Mouse (Mus musculus) limb, embryonic 11.5 days (tissue): ENCODE data around the gene 2310007B03Rik. TPM values are rescaled to one million over a fixed set of nuclear protein-coding genes. Genes with fewer than 3 reads are reported as not detected.
"Not testable (repeated sequence)": the region's sequence is repeated elsewhere in the genome, so short reads cannot be mapped to it uniquely, and the experiment has no call there.

Experiments used
- ATAC-seq: fragments of 200-750 bp; cut with Nextera tagmentation; 2 replicates; pipeline ENCODE4 v1.8.0; 2017; ENCODE audit warnings: low read depth; ENCODE audit not compliant: insufficient number of reproducible peaks, low FRiP score, low TSS enrichment
- DNase-seq: peaks from one replicate; pipeline ENCODE4 v3.0.0-alpha.2; 2015; ENCODE audit warnings: low spot score
- H3K27ac ChIP-seq: fragments of 300-500 bp; sonication (generic); replicated peaks from 2 replicates; pipeline ENCODE4 v1.5.1; 2014; ENCODE audit warnings: low read depth, mild to moderate bottlenecking, low read length
- H3K27me3 ChIP-seq: fragments of 300-500 bp; sonication (generic); 2 replicates; pipeline ENCODE4 v1.6.1; 2014; ENCODE audit warnings: mild to moderate bottlenecking, low read length, mixed read lengths; ENCODE audit not compliant: control insufficient read depth, insufficient read depth
- H3K36me3 ChIP-seq: fragments of 300-500 bp; sonication (generic); 2 replicates; pipeline ENCODE4 v1.6.1; 2014; ENCODE audit warnings: mild to moderate bottlenecking, low read length, moderate library complexity, mixed read lengths; ENCODE audit not compliant: control insufficient read depth, insufficient read depth
- H3K4me1 ChIP-seq: fragments of 300-500 bp; sonication (generic); 2 replicates; pipeline ENCODE4 v1.6.1; 2014; ENCODE audit warnings: low read length, mixed read lengths; ENCODE audit not compliant: control insufficient read depth, insufficient read depth
- H3K4me2 ChIP-seq: fragments of 300-500 bp; sonication (generic); 2 replicates; pipeline ENCODE4 v1.6.1; 2014; ENCODE audit warnings: low read depth, mild to moderate bottlenecking, moderate library complexity; ENCODE audit not compliant: severe bottlenecking
- H3K4me3 ChIP-seq: fragments of 300-500 bp; sonication (generic); 2 replicates; pipeline ENCODE4 v1.5.1; 2014; ENCODE audit warnings: low read depth, low read length
- H3K9ac ChIP-seq: fragments of 300-500 bp; sonication (generic); 2 replicates; pipeline ENCODE4 v1.6.1; 2014; ENCODE audit warnings: mild to moderate bottlenecking, low read length
- H3K9me3 ChIP-seq: fragments of 300-500 bp; sonication (generic); 2 replicates; pipeline ENCODE4 v1.6.1; 2016; ENCODE audit warnings: low read length; ENCODE audit not compliant: control insufficient read depth
- WGBS: fragments of 180-500 bp; shearing (Covaris S2); extraction: QIAGEN DNeasy Blood & Tissue Kit; methylation state at CpG from one replicate; pipeline ENCODE4 v1.1.7; 2014; 5-methylcytosine and 5-hydroxymethylcytosine counted together
- polyA plus RNA-seq: library from polyadenylated mRNA; unstranded; fragments of >200 nt; fragmentation: Nextera tagmentation; extraction: Ambion mirVana; gene quantifications from 2 replicates; pipeline ENCODE4 v1.2.1, GENCODE M21; 2014

2310007B03Rik gene
- 0.16 and 0.25 TPM in 2 replicates for polyA plus RNA-seq

DNA sequence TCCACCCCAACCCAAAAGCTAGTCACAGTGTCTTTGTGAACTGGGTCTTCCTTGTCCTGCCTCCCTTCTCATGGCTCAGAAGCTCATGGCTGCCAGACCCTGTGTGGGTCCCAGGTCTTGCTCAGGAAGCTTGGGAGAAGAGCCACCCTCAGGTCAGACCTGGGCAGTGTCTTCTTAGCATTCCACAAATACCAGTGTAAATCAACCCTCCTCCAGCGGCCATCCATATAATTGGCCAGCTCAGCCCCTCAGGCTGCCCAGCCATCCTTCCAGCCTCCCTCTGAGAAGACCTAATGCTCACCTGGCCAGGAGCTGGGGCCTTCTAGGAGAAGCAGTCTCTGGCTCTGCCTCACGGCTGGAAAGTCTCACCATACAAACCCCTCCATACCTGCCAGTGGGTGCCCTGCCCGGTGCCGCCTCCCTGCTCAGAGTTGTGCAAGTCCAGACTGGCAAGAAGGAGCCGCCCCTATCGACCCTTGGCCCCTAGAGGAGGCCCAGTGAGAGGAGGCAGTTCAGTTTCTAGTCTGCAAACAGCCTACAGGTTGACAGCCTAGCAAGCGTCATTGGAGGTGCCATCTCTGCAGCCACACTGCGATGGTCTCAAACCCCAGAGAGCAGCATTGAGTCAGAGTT, at the start of gene 2310007B03Rik:
Gene 2310007B03Rik (minus strand): TSS at position 448 of the 633 bp plus-strand sequence.
- Histone ChIP-seq H3K36me3 (no peaks in the 10 kb centered on the region), H3K27ac (no peak within 1 kb of the TSS), H3K4me1 (no peaks in the 10 kb centered on the region), H3K9me3 (no peaks in the 10 kb centered on the region), H3K4me3 (no peak within 1 kb of the TSS), H3K27me3 (no peaks in the 10 kb centered on the region), H3K9ac (no peak within 1 kb of the TSS), H3K4me2 (no peak within 1 kb of the TSS)
- ATAC-seq, result no peak
- DNase-seq, result peak; percentile 26
- WGBS, result 67% methylated on average over 8 of the region's 8 CpGs

DNA sequence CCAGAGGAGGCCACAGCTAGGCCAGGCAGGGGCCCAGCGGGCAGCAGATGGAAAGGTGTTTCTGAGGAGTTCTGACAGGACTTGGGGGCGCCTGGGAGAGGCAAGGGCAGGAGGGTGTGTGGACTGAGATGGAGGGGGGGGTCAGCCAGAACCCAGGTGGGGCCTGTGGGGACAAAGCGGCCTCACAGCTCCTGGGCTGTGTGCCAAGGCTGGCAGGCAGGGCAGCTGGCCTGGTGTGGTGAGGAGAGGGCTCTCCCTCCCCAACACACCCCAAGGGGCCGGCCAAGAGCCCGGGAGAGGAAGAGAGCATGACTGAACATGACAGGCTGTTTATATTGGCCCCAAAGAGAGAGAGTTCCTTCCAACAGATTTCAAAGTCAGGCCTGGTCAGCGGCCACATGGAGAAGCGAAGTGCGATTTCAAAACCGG, 49.5 kb upstream of the 2310007B03Rik start:
- WGBS, result 34% methylated on average over 9 of the region's 9 CpGs
- ATAC-seq, result peak; percentile 33; the same call in 1 of the 2 replicates
- H3K27ac ChIP-seq, result peak overlapping the region; percentile 74
- no peak overlapping the region for H3K4me3 ChIP-seq
- H3K4me2 ChIP-seq, result no peak overlapping the region
- H3K36me3 ChIP-seq, result no peaks in the 10 kb centered on the region
- H3K4me1 ChIP-seq, result peaks cover 36% of the 10 kb centered on the region
- DNase-seq, result no peak
- H3K27me3 ChIP-seq, result no peaks in the 10 kb centered on the region
- H3K9ac ChIP-seq, result no peak overlapping the region; the same call in 1 of the 2 replicates
- no peaks in the 10 kb centered on the region for H3K9me3 ChIP-seq

DNA sequence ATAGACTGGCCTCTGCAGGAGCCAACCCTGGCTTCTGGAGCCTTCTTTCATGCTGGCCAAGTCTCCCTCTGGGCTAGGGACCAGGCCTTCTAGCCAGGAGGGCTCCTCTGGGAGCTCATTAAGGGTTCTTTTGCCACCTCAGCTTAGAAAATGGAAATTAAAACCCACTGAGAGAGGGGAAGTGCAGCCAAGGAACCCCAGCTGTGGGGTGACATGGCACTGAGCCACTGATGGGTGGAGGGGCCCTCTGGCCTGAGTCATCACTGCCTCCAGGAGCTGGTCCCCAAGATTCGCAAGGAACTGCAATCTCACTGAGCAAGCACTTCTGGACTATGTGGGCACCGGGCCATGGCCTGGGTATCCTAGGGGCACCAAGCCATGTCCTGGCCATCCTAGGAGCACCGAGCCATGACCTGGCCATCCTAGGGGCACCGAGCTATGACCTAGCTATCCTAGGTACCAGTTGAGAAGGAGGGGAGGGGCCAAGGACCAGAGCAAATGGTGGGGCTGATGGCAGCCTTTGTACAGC, 46.9 kb upstream of the 2310007B03Rik start:
- DNase-seq (no peak), ATAC-seq (no peak)
- Histone ChIP-seq H3K9me3 (no peaks in the 10 kb centered on the region), H3K27me3 (no peaks in the 10 kb centered on the region), H3K9ac (no peak overlapping the region), H3K27ac (no peak overlapping the region), H3K4me3 (no peak overlapping the region), H3K36me3 (no peaks in the 10 kb centered on the region), H3K4me2 (no peak overlapping the region), H3K4me1 (peaks cover 25% of the 10 kb centered on the region)
- WGBS, result 89% methylated on average over 4 of the region's 4 CpGs

DNA sequence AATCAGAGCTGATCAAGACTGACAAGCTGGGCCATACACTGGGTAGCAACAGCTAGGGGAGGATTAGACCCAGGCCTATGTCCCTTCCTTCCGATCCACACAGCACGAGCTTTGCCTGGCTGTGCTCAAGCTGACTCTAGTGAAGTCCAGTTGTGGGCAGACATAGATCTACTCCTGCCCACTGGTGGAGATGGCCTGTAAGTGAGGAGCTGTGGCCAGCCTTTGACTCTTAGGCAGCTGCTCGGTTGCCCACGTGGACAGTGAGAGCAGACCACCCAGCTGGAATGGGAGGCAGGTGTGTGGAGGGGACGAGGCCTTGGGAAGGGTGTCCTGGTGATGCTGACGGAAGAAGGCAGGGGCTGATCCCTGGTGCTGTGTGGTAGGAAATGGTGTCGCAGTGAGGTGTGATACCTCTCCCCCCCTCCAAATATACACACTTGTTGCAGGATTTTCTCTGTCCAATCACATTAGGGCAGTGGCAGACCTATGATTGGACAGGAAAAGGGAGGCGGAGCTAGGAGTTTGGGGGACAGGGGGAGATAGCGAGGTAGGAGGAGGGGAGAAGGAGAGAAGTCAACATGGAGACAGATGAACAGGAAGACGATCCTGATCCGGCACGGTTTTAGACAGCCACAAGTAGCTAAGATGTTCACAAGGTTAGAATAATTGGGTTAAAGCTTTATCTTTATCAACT, 45.7 kb upstream of the 2310007B03Rik start:
- Histone ChIP-seq H3K4me3 (no peak overlapping the region), H3K36me3 (no peaks in the 10 kb centered on the region), H3K9ac (no peak overlapping the region; the same call in 1 of the 2 replicates), H3K9me3 (no peaks in the 10 kb centered on the region), H3K27me3 (no peaks in the 10 kb centered on the region), H3K4me2 (no peak overlapping the region), H3K4me1 (peaks cover 15% of the 10 kb centered on the region), H3K27ac (no peak overlapping the region; the same call in 1 of the 2 replicates)
- 54% methylated on average over 12 of the region's 12 CpGs for WGBS
- ATAC-seq (no peak), DNase-seq (no peak)

DNA sequence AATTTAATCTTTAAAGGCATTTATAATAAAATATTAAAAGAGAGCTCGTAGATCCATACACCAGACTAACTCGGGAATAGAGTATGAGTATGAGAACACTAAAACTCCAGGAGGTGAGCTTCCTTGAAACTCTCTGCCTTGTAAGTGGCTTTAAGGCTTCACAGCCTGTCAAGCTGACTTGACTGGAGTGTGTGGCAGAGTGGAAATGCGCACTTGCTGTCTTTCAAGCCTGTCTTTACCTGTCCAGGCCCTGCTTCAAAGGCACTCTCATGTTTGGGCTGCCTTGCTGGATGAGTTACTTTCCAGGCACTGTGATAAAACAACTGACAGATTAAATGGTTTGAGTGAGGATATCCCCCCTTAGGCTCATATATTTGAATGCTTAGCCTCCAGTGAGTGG, 37.2 kb upstream of the 2310007B03Rik start:
- WGBS, result 84% methylated on average over 3 of the region's 3 CpGs
- Histone ChIP-seq H3K27ac (no peak overlapping the region), H3K4me3 (no peak overlapping the region), H3K27me3 (no peaks in the 10 kb centered on the region), H3K9me3 (0 out of 2 replicates have a peak, but pooled peaks cover 6% of the 10 kb centered on the region), H3K9ac (no peak overlapping the region), H3K4me2 (no peak overlapping the region), H3K4me1 (no peaks in the 10 kb centered on the region), H3K36me3 (no peaks in the 10 kb centered on the region)
- DNase-seq, result no peak
- ATAC-seq, result no peak

DNA sequence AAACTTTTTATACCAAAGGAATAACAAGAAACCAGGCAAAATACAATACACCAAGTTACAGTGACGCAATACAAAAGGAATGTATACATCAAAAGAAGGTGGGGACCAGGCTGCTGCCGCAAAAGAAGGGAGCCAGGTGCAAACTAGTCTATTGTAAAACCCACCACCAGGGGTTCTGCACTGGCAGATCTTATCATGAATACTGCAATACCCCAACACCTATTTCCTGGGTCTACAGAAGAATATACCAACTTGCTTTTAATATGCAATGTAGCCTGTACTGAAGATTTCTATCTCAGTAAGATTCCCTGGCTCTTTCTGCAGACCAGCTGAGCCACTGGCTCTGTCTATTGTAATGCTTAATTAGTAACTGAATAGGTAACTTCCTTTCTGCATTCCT, 36.7 kb upstream of the 2310007B03Rik start:
- H3K4me2 ChIP-seq, DNase-seq, ATAC-seq, H3K27ac ChIP-seq, H3K9me3 ChIP-seq, H3K9ac ChIP-seq, H3K36me3 ChIP-seq, H3K27me3 ChIP-seq, H3K4me3 ChIP-seq, H3K4me1 ChIP-seq: not testable (repeated sequence)
- 90% methylated on average over 2 of the region's 2 CpGs for WGBS

DNA sequence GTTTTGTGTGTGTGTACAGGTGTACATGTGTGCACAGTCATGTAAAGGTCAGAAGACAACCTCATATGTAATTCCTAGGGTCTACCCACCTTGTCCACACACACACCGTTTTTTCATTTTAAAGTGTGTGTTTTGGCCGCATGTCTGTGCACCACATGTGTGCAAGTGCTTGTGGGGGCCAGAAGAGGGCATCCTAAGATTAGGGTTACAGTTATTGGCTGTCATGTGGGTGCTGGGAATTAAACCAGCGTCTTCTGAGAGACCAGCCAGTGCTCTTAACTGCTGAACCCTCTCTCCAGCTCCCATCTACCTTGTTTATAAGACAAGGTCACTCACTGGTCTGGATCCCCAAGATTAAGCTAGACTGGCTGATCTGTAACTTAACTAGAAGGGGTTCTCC, 34.2 kb upstream of the 2310007B03Rik start:
- Histone ChIP-seq H3K9ac (no peak overlapping the region), H3K4me3 (no peak overlapping the region), H3K4me1 (no peaks in the 10 kb centered on the region), H3K27me3 (no peaks in the 10 kb centered on the region), H3K27ac (no peak overlapping the region), H3K36me3 (no peaks in the 10 kb centered on the region), H3K4me2 (no peak overlapping the region), H3K9me3 (0 out of 2 replicates have a peak, but pooled peaks cover 6% of the 10 kb centered on the region)
- 89% methylated on average over 3 of the region's 3 CpGs for WGBS
- DNase-seq, result no peak
- no peak for ATAC-seq

DNA sequence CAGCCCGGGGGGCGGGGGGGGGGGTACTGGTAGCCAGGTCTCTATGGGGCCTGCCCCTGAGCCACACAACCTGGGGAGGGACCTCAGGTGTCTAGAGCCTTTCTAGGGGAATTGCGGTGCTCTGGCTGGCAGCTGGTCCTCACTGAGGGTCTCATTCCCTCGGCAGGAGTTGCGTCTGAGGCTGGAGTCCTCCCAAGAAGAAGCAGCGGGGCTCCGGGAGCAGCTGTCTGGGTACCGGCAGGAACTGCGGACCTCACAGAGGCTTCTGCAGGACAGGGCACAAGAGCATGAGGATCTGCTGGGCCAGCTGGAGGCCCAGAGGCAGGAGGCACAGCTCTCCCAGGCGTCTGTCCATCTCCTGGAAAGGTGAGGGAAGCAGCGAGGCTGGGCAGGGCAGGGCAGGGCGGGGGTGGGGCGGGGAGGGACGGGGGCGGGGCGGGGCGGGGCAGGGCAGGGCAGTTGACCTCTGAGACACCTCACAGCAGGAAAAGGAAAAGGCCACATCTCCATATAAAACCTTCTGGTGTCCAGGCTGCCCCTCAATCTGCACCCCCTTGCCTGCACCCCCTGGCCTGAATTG, 30.1 kb upstream of the 2310007B03Rik start:
- WGBS, result 5% methylated on average over 13 of the region's 17 CpGs
- no peaks in the 10 kb centered on the region for H3K27me3 ChIP-seq
- no peak for ATAC-seq
- H3K36me3 ChIP-seq, result no peaks in the 10 kb centered on the region
- no peaks in the 10 kb centered on the region for H3K4me1 ChIP-seq
- H3K4me3 ChIP-seq, result no peak overlapping the region
- DNase-seq, result no peak
- H3K9ac ChIP-seq, result no peak overlapping the region
- H3K9me3 ChIP-seq, result 0 out of 2 replicates have a peak, but pooled peaks cover 3% of the 10 kb centered on the region
- peak overlapping the region; percentile 33; the same call in 1 of the 2 replicates for H3K4me2 ChIP-seq
- no peak overlapping the region for H3K27ac ChIP-seq
